Mouse (Mus musculus): Measurements from ENCODE around the gene Slc26a10.

DNA sequence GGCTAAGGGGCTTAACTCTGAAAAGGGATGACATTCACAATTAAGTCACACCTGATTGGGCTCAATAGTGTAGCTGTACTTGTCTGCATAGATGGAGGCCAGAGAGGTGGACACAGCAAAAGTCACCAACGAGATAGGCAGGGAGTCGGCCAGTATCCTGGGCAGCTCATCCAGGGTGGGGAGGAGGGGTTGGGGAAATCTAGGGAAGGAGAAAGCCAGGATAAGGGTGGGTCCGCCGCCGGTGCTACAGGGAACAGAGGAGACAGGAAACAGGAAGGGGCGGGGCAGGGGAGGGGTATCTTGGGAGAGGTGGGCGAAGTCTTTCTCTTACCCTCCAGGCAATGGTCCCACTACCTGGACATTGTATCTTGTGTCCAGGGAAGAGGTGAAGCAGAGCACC is 3.7 kb downstream of the Slc26a10 start:
- TF ChIP-seq CTCF (IDR thresholded peaks at IDR 0.05; ENCODE audit: borderline replicate concordance, extremely low read depth, insufficient read depth, insufficient read length), result no peak
- TF ChIP-seq POLR2A (IDR thresholded peaks at IDR 0.05; ENCODE audit: borderline replicate concordance, extremely low read depth, insufficient read depth, insufficient read length, poor library complexity, severe bottlenecking), result no peak
